Mouse (Mus musculus): ENCODE results near the gene Sema3a.
"Not testable (repeated sequence)": the region's sequence is repeated elsewhere in the genome, so short reads cannot be mapped to it uniquely, and the experiment has no call there.

Sema3a gene

DNA sequence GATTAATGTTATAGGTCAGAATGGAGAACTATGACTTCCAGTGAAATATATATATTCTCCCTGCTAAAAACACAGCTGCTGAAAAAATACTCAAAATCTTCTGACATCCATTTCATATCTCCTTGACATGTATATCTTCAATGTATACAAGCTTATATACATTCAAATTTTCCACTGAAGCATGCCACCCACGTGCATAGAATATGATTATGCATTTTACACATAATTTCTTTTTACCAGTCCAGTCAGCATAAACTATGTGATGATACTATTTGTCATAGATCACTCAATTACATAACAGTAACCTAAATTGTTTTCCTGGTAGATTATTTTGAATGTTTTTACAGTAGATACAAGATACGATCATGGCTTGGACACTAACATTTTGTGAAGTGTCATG lies 306.6 kb downstream of the Sema3a start:
- DNase-seq: no peak

GRCm38 (mm10) chr5:13432574-13432973 lies 307.4 kb downstream of the Sema3a start:
- DNase-seq: no peak

GRCm38 (mm10) chr5:13433303-13433702 lies 308.1 kb downstream of the Sema3a start:
- DNase-seq: no peak

DNA sequence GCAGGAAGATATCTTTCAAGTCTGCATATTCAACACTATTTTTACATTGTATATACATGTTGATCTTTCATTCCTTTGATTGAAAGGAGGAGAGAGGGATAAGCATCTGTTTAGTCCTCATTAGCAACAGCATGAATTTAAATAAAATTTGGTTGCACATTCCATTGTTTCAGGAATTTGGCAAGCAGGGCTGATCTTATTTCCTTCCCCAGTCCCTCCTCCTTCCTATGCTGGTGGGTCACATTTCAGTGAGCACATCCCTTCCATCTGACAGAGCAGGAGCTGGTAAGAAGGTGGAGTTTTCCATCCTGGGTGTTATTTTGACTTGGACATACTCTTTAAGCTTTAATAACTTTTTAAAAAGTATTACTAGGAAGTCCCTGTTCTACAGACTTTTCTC lies 315.9 kb downstream of the Sema3a start:
- no peak for DNase-seq

- no peak for DNase-seq
Measured at GRCm38 (mm10) chr5:13460182-13461001, 335.2 kb downstream of the Sema3a start.

GRCm38 (mm10) chr5:13468856-13469255 lies 343.6 kb downstream of the Sema3a start:
- DNase-seq: no peak

- DNase-seq: no peak
Measured at GRCm38 (mm10) chr5:13469401-13469800, 344.2 kb downstream of the Sema3a start.

- no peak for DNase-seq
Measured at GRCm38 (mm10) chr5:13470057-13470905, 345.1 kb downstream of the Sema3a start.

- no peak for DNase-seq
Measured at GRCm38 (mm10) chr5:13477653-13478052, 352.4 kb downstream of the Sema3a start.

- DNase-seq: no peak
Measured at GRCm38 (mm10) chr5:13488671-13489070, 363.5 kb downstream of the Sema3a start.

DNA sequence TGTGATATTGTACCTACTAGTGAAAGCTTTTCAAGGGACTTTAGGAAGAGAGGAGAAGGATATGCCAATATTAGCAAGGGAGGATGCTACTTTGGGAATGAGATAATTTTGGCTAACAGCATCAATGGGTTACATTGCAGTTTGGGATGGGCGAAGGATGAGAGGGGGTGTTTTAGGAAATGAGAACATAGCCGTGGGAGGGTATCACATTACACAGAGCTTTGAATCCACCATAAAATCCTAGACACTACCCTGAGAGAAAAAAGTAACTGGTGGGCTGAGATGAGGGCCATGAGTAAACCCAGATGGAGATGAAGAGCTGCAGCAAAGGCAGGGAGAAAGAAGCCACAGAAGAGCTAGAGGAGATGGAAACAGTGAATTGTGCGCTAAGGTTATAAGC lies 370.8 kb downstream of the Sema3a start:
- DNase-seq: not testable (repeated sequence)

DNA sequence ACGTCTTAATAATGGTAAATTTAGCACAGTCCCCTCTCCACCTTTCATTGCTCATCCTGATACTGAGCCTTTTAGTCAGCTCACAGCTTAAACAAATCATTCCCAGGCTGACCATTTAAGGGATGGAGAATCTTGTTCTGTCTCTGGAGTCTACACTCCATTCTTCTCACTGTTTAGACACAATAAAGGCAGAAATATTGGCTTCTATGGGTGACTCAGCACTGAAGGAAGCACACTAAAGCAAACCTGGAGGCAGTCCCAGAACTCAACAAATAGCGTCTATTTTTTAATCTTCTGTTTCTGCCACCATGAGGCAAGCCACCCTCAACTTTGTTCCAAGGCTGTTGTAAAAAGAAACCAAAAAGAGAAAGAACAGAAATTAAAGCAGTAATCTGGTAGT lies 374.6 kb downstream of the Sema3a start:
- no peak for DNase-seq

DNA sequence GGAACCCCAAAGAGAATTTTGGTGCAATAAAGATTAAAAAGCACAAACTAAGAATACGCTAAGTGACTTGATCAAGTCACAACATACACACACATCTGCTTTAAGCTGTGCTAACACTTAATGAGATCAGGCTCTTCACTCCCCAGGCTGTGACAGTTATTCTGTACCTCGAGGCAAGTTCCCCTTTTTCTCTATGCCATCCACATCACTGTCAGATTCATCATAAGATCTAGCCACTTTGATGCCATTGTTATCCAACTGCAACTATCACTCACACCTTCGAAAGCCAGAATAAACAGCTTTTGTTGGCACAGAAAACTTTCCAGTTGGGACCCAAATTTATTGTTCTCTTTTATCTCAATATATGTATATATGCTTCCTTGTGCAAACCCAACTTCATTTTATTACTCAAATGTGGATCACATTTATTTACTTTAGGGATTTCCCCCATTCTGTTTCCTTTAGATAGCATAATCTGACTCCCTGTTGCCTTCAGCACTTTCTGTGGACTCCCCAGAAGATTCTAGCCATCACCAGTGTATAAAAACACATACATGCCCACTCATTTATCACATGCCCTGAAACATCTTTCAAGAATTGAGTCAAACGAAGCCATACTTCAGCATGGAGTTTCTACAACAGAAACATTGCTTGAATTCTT lies 380.8 kb downstream of the Sema3a start:
- DNase-seq: no peak

GRCm38 (mm10) chr5:13509163-13509562 lies 383.9 kb downstream of the Sema3a start:
- no peak for DNase-seq

DNA sequence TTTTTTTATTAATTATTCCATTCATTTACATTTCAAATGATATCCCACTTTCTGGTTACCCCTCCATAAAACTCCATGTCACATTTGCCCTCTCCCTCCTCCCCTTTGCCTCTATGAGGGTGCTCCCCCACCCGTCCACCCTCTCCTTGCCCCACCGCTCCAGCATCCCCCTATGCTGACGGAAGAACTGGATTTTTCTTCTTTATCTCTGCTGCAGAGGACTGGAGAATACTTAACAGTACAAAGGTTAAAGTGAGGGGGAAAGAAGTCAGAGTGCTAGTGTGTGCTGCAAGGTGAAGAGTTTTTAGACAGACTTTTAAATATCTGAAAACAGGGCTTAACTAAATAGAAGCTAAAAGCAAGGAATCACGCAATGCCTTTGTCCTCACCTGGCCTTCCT lies 391.8 kb downstream of the Sema3a start:
- no peak for DNase-seq

DNA sequence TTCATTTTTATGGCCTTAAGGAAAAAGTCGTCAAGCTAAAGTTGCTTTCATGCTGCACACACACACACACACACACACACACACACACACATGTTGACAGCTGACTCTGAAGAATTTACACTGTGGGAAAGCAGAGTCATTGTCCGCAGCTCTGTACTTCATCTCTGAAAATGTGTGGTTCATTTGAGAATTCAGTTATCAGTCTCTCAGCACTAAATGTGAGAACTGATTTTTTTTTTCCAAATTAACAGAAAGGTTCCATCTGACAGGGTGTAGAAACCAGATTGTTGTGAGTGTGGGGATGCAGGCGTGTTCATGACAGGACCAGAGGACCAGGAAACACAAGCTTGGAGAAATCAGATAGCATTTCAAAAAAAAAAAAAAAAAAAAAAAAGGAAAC lies 400.4 kb downstream of the Sema3a start:
- DNase-seq: no peak

DNA sequence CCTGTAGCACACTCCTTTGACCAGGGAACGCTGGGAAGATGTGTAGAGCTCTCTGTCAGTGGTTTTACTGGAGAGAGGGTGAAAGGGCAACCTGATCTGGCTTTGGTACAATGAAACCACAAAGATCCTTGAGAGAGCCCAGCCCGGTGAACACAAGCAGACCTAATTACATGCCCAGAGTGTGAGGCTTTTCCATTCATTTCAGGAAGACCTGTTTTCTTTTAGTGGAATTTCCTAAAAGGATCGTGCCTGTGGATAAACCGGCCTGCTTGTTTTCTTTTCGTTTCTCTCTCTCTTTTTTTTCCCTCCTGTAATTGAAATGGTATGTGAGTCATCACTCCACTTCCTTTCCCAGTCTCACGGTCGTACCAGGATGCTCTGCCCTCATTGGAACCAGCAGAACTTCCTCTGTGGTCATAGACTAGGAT lies 401.8 kb downstream of the Sema3a start:
- DNase-seq: no peak

GRCm38 (mm10) chr5:13529226-13529625 lies 404.0 kb downstream of the Sema3a start:
- no peak for DNase-seq

DNA sequence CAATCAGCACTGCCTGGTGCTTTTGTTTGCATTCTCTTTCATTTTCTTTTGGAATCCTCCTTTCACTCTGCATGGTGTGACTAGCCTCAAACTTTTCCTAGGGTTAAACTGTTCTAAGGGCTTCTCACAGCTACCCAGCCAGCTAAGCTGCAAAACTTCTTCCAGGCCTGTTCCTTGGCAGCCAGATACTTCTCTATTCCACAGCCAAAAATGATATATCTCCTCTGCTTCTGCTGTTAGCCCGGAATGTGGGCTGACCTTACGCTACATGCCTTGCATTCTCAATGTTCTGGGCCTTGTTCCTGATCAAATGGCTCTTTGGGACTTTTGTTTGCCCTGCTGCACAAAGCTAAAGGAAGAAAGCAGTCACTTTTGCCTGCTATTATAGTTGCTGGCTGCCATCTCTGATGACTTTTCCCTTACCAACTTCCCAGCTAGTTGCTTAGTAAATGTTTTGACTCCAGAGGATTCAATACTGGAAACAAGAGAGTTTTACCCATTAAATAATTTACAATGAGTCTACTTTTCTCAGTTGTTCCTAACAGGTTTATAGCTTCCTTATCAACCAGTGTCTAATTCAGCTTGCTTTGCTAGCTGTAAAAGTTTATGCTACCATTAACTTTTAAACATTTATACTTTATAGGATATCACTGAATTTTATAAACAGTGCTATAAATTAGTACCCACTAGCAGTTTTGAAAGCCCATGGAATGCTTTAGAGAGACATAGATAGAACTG lies 422.4 kb downstream of the Sema3a start:
- DNase-seq: no peak

- no peak for DNase-seq
Measured at GRCm38 (mm10) chr5:13548210-13548554, 423.0 kb downstream of the Sema3a start.

GRCm38 (mm10) chr5:13549080-13549479 lies 423.9 kb downstream of the Sema3a start:
- no peak for DNase-seq

DNA sequence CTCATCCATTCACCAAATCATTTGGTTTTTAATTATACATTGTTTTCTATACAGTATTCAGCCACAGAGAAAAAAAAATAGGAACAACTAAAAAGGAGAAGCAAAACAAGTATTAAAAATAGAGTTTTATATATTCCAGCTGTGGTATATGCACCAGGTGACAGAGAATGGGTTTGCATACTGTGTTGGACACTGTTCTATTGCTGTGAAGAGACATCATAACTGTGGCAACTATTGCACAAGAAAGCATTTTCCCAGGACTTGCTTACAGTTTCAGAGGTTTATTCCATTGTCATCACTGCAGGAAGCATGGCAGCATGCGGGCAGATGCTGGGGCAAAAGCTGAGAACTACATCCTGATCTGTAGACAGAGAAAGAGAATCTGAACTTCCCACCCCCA lies 425.7 kb downstream of the Sema3a start:
- no peak for DNase-seq

- DNase-seq: no peak
Measured at GRCm38 (mm10) chr5:13557257-13557656, 432.0 kb downstream of the Sema3a start.
